27 mouse cellular contexts compared by ENCODE assay signal in genomic region chr12:83497959-83498358, GRCm38 (mm10). TPM values are rescaled to one million over a fixed set of nuclear protein-coding genes. Genes with fewer than 3 reads are reported as not detected.
DNase-seq lines count a peak whose midpoint lies in the region; ATAC-seq and TF ChIP-seq lines count a peak whose summit lies in the region.
"Had no signal": no experiment of that assay in that cellular context is flagged by ENCODE, and none has a peak within 500 bp of the region (broad histone marks: within the 10 kb centered on the region; RNA-seq: fewer than 3 reads in every experiment).

No protein-coding gene starts in this region.

- 72% methylated on average over 3 of the region's 3 CpGs for WGBS in hindbrain, postnatal 0 days
- WGBS in hindbrain, embryonic 11.5 days: 86% methylated on average over 3 of the region's 3 CpGs
- 79% methylated on average over 3 of the region's 3 CpGs for WGBS in liver, postnatal 0 days (ENCODE audit: insufficient replicate concordance)
- WGBS in liver, embryonic 12.5 days (ENCODE audit: insufficient replicate concordance): 59% methylated on average over 3 of the region's 3 CpGs

- H3K4me1 ChIP-seq in hindbrain, postnatal 0 days (ENCODE audit: insufficient read depth, low read length): no peaks in the 10 kb centered on the region
- no peaks in the 10 kb centered on the region for H3K4me1 ChIP-seq in hindbrain, embryonic 11.5 days (replicated peaks; ENCODE audit: control insufficient read depth, insufficient read depth, low read length)
- peaks cover 3% of the 10 kb centered on the region; the same call in 1 of the 2 replicates for H3K4me1 ChIP-seq in liver, postnatal 0 days (ENCODE audit: insufficient read depth)
- H3K4me1 ChIP-seq in liver, embryonic 12.5 days: peaks cover 24% of the 10 kb centered on the region
- H3K4me1 ChIP-seq: embryonic facial prominence, embryonic 12.5 days; forebrain, embryonic 15.5 days; hindbrain, embryonic 13.5 days; neural tube, embryonic 15.5 days had no signal

- no peak overlapping the region for H3K9ac ChIP-seq in hindbrain, postnatal 0 days (replicated peaks; ENCODE audit: low read length)
- H3K9ac ChIP-seq in hindbrain, embryonic 11.5 days (ENCODE audit: low read depth, low read length): no peak overlapping the region
- H3K9ac ChIP-seq in liver, postnatal 0 days (replicated peaks): no peak overlapping the region
- H3K9ac ChIP-seq in liver, embryonic 12.5 days: no peak overlapping the region
- H3K9ac ChIP-seq: embryonic facial prominence, embryonic 12.5 days; forebrain, embryonic 15.5 days; hindbrain, embryonic 13.5 days; limb, embryonic 12.5 days; neural tube, embryonic 15.5 days had no signal

- no peak overlapping the region for H3K4me2 ChIP-seq in hindbrain, postnatal 0 days (ENCODE audit: low read depth, low read length)
- H3K4me2 ChIP-seq in hindbrain, embryonic 11.5 days (replicated peaks; ENCODE audit: low read depth, low read length): no peak overlapping the region
- no peak overlapping the region for H3K4me2 ChIP-seq in liver, postnatal 0 days (ENCODE audit: low read depth, low read length)
- H3K4me2 ChIP-seq in liver, embryonic 12.5 days: no peak overlapping the region
- H3K4me2 ChIP-seq: embryonic facial prominence, embryonic 12.5 days; forebrain, embryonic 15.5 days; hindbrain, embryonic 13.5 days; limb, embryonic 12.5 days; neural tube, embryonic 15.5 days had no signal

- no peak overlapping the region for H3K4me3 ChIP-seq in hindbrain, postnatal 0 days (ENCODE audit: low read length)
- no peak overlapping the region for H3K4me3 ChIP-seq in hindbrain, embryonic 11.5 days (ENCODE audit: low read depth, low read length)
- H3K4me3 ChIP-seq in liver, postnatal 0 days (ENCODE audit: low read depth, low read length): no peak overlapping the region
- no peak overlapping the region for H3K4me3 ChIP-seq in liver, embryonic 12.5 days
- H3K4me3 ChIP-seq: embryonic facial prominence, embryonic 12.5 days; forebrain, embryonic 15.5 days; hindbrain, embryonic 13.5 days; limb, embryonic 12.5 days; neural tube, embryonic 15.5 days had no signal

- H3K27ac ChIP-seq in hindbrain, postnatal 0 days: no peak overlapping the region
- no peak overlapping the region for H3K27ac ChIP-seq in hindbrain, embryonic 11.5 days (ENCODE audit: low read depth, low read length)
- H3K27ac ChIP-seq in liver, postnatal 0 days (ENCODE audit: low read depth): no peak overlapping the region
- no peak overlapping the region for H3K27ac ChIP-seq in liver, embryonic 12.5 days
- H3K27ac ChIP-seq: embryonic facial prominence, embryonic 12.5 days; forebrain, embryonic 15.5 days; hindbrain, embryonic 13.5 days; limb, embryonic 12.5 days; macrophage; neural tube, embryonic 15.5 days had no signal

- 0 out of 2 replicates have a peak, but pooled peaks have one; percentile 12 for TF ChIP-seq CTCF in hindbrain, postnatal 0 days (IDR thresholded peaks at IDR 0.05; ENCODE audit: low read depth)
- peak; percentile 34; the same call in 1 of the 2 replicates for TF ChIP-seq CTCF in liver, postnatal 0 days (IDR thresholded peaks at IDR 0.05; ENCODE audit: low read depth)

- DNase-seq in hindbrain, postnatal 0 days (ENCODE audit: low spot score): no peak
- DNase-seq in hindbrain, embryonic 11.5 days (ENCODE audit: low spot score): no peak
- DNase-seq in liver, postnatal 0 days: no peak
- DNase-seq in ES-CJ7 (ENCODE audit: low read depth, low spot score): peak; percentile 66
- peak; percentile 75 for DNase-seq in ZHBTc4 (ENCODE audit: low read depth, low spot score)
- DNase-seq in right cerebral cortex, postnatal 10 days (ENCODE audit: low spot score in 2 of 2): no peak
- DNase-seq in right cerebral cortex, postnatal 25 days: no peak
- DNase-seq: adrenal gland, postnatal 10 days; cerebellum, adult 9-10 months; embryo, embryonic 11 days; gastrocnemius, postnatal 10 days; heart, postnatal 36 days; kidney, postnatal 4 days; layer of hippocampus, adult 9-11 months; lung, adult 2 months; lung, postnatal 10 days; midbrain, embryonic 14.5 days; right cerebral cortex, adult 18-20 months had no signal

- no peaks in the 10 kb centered on the region for H3K36me3 ChIP-seq in hindbrain, postnatal 0 days (ENCODE audit: insufficient read depth, low read length)
- H3K36me3 ChIP-seq in hindbrain, embryonic 11.5 days (ENCODE audit: control insufficient read depth, insufficient read depth, low read length): no peaks in the 10 kb centered on the region
- no peaks in the 10 kb centered on the region for H3K36me3 ChIP-seq in liver, postnatal 0 days (replicated peaks; ENCODE audit: insufficient read depth, low read length)
- H3K36me3 ChIP-seq in liver, embryonic 12.5 days: no peaks in the 10 kb centered on the region
- H3K36me3 ChIP-seq: embryonic facial prominence, embryonic 12.5 days; forebrain, embryonic 15.5 days; hindbrain, embryonic 13.5 days; limb, embryonic 12.5 days; neural tube, embryonic 15.5 days had no signal

- H3K27me3 ChIP-seq in hindbrain, postnatal 0 days (ENCODE audit: insufficient read depth, low read length): no peaks in the 10 kb centered on the region
- H3K27me3 ChIP-seq in hindbrain, embryonic 11.5 days (ENCODE audit: control insufficient read depth, insufficient read depth, low read length): no peaks in the 10 kb centered on the region
- no peaks in the 10 kb centered on the region for H3K27me3 ChIP-seq in liver, postnatal 0 days (ENCODE audit: insufficient read depth, low read length)
- peaks cover 22% of the 10 kb centered on the region for H3K27me3 ChIP-seq in liver, embryonic 12.5 days (replicated peaks)
- H3K27me3 ChIP-seq: forebrain, embryonic 15.5 days; neural tube, embryonic 15.5 days had no signal

- no peaks in the 10 kb centered on the region for H3K9me3 ChIP-seq in hindbrain, postnatal 0 days (ENCODE audit: low read length)
- no peaks in the 10 kb centered on the region for H3K9me3 ChIP-seq in hindbrain, embryonic 11.5 days (ENCODE audit: control insufficient read depth, low read length)
- H3K9me3 ChIP-seq in liver, postnatal 0 days (ENCODE audit: low read length): no peaks in the 10 kb centered on the region
- no peaks in the 10 kb centered on the region for H3K9me3 ChIP-seq in liver, embryonic 12.5 days (replicated peaks)
- H3K9me3 ChIP-seq: embryonic facial prominence, embryonic 12.5 days; forebrain, embryonic 15.5 days; hindbrain, embryonic 13.5 days; limb, embryonic 12.5 days; neural tube, embryonic 15.5 days had no signal

- no peak for TF ChIP-seq EP300 in liver, postnatal 0 days (IDR thresholded peaks at IDR 0.05; ENCODE audit: low read depth)

- ATAC-seq in hindbrain, postnatal 0 days: no peak
- no peak for ATAC-seq in hindbrain, embryonic 11.5 days (ENCODE audit: low FRiP score)
- no peak for ATAC-seq in liver, postnatal 0 days
- ATAC-seq in liver, embryonic 12.5 days: no peak
- ATAC-seq: CD4-positive, CD25-positive, alpha-beta regulatory T cell, adult 4 months; forebrain, embryonic 15.5 days; intestine, postnatal 0 days had no signal

RNA-seq across cellular contexts. Expression of gene Dpf3, which starts 10.4 kb away (rescaled TPM):
- total RNA-seq in hindbrain, postnatal 0 days (2014; rRNA removed): 35.8 and 38.9 TPM in 2 replicates
- 16.0 and 19.8 TPM in 2 replicates for polyA plus RNA-seq in hindbrain, postnatal 0 days (2015; fragmentation: Nextera tagmentation; extraction: Ambion mirVana)
- polyA plus RNA-seq in hindbrain, embryonic 11.5 days (2014; fragmentation: Nextera tagmentation; extraction: Ambion mirVana): 17.0 and 23.5 TPM in 2 replicates
- polyA plus RNA-seq in liver, postnatal 0 days (2015; fragmentation: Nextera tagmentation; extraction: Ambion mirVana): 4.5 and 7.5 TPM in 2 replicates
- 8.2 and 8.5 TPM in 2 replicates for polyA plus RNA-seq in liver, embryonic 12.5 days (2016; fragmentation: Nextera tagmentation; extraction: Ambion mirVana)
- polyA plus RNA-seq: macrophage had no signal

RNA-seq across cellular contexts. Expression of gene Dcaf4, which starts 22.3 kb away (rescaled TPM):
- total RNA-seq in hindbrain, postnatal 0 days (2014; rRNA removed): 45.0 and 55.6 TPM in 2 replicates
- polyA plus RNA-seq in hindbrain, postnatal 0 days (2015; fragmentation: Nextera tagmentation; extraction: Ambion mirVana): 34.5 and 36.9 TPM in 2 replicates
- 25.0 and 26.5 TPM in 2 replicates for polyA plus RNA-seq in hindbrain, embryonic 11.5 days (2014; fragmentation: Nextera tagmentation; extraction: Ambion mirVana)
- polyA plus RNA-seq in liver, postnatal 0 days (2015; fragmentation: Nextera tagmentation; extraction: Ambion mirVana): 6.8 and 8.0 TPM in 2 replicates
- polyA plus RNA-seq in liver, embryonic 12.5 days (2016; fragmentation: Nextera tagmentation; extraction: Ambion mirVana): 16.9 and 18.7 TPM in 2 replicates

Comparison
In these comparisons a context has a peak if more than half of its experiments do, and no peak if none do; other contexts are left out.
1. DNase-seq: peak in ES-CJ7 (single experiment) and ZHBTc4 (single experiment); none in hindbrain, postnatal 0 days (single experiment), hindbrain, embryonic 11.5 days (single experiment), liver, postnatal 0 days (single experiment), right cerebral cortex, postnatal 10 days (0 of 2) and right cerebral cortex, postnatal 25 days (single experiment).